Mouse (Mus musculus) liver, embryonic 14.5 days (tissue): Measurements from ENCODE around the gene Ppp6r1.

Source experiments
- CTCF ChIP-seq: IDR thresholded peaks from 2 replicates; pipeline ENCODE4 v1.5.1; 2016; ENCODE audit warnings: antibody characterized with exemption, low read depth, control low read depth
- EP300 ChIP-seq: IDR thresholded peaks from 2 replicates; pipeline ENCODE4 v1.6.1; 2016; ENCODE audit warnings: antibody characterized with exemption, low read depth

DNA sequence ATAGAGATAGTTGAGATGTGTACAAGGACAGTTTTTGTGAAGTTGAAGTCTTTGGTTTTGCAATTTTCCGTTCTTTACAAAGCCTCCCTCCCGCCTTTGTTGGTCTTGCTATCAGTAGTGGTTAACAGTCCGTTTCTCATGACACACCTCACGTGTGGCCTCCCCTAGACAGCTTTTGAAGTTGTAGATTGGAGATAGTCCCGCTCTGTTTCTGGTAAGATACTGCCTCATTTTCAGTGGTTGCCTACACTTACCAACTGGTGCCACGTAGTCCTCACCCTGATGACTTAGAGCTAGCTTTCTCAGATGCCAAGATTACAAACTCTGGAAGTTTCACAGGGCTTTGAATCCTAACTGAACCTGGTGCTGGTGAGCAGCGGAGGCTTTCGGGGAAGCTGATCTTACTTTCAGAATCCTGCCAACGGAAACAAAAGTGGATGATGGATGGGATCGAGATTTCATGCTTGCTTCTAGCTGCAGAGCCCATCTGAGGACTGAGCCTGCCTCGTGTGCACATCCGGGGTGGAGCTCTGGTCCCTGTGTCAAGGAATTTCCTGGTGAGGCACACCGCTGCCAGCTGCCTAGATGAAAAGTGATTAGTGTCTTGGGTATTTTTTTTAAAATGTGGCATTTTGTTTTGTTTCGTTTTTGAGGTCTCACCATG is 44.9 kb downstream of the Ppp6r1 start:
- TF ChIP-seq CTCF (no peak), EP300 (peak; percentile 57)
